Mouse (Mus musculus): ENCODE data around the gene Cxcr4.

The Cxcr4 gene

GRCm38 (mm10) chr1:128592211-128592741 is at the start of gene Cxcr4:
TSS of gene Cxcr4 (minus strand) at chr1:128592293.
- DNase-seq: peak; percentile 53

- DNase-seq: no peak
These were observed 47.6 kb upstream of the Cxcr4 start for GRCm38 (mm10) chr1:128639707-128640107.

- no peak for DNase-seq
These were observed 45.2 kb upstream of the Cxcr4 start for GRCm38 (mm10) chr1:128637230-128637740.

GRCm38 (mm10) chr1:128636258-128637229 is 44.5 kb upstream of the Cxcr4 start:
- DNase-seq: no peak

- DNase-seq: no peak
These were observed 41.8 kb upstream of the Cxcr4 start for GRCm38 (mm10) chr1:128633711-128634379.

GRCm38 (mm10) chr1:128632522-128632921 is 40.4 kb upstream of the Cxcr4 start:
- DNase-seq: no peak

- DNase-seq: no peak
These were observed 34.1 kb upstream of the Cxcr4 start for GRCm38 (mm10) chr1:128626144-128626678.

- DNase-seq: no peak
These were observed 31.4 kb upstream of the Cxcr4 start for GRCm38 (mm10) chr1:128623594-128623887.

GRCm38 (mm10) chr1:128622867-128623593 is 30.9 kb upstream of the Cxcr4 start:
- DNase-seq: no peak

GRCm38 (mm10) chr1:128617654-128618310 is 25.7 kb upstream of the Cxcr4 start:
- DNase-seq: no peak

GRCm38 (mm10) chr1:128616586-128616985 is 24.5 kb upstream of the Cxcr4 start:
- no peak for DNase-seq

GRCm38 (mm10) chr1:128615459-128615806 is 23.3 kb upstream of the Cxcr4 start:
- no peak for DNase-seq

GRCm38 (mm10) chr1:128614653-128615458 is 22.8 kb upstream of the Cxcr4 start:
- DNase-seq: no peak

- DNase-seq: no peak
These were observed 16.0 kb upstream of the Cxcr4 start for GRCm38 (mm10) chr1:128608119-128608518.

- no peak for DNase-seq
These were observed 15.3 kb upstream of the Cxcr4 start for GRCm38 (mm10) chr1:128607423-128607822.

- DNase-seq: no peak
These were observed 13.7 kb upstream of the Cxcr4 start for GRCm38 (mm10) chr1:128605794-128606193.

GRCm38 (mm10) chr1:128602688-128603385 is 10.7 kb upstream of the Cxcr4 start:
- DNase-seq: no peak

GRCm38 (mm10) chr1:128602018-128602687 is 10.1 kb upstream of the Cxcr4 start:
- no peak for DNase-seq

- no peak for DNase-seq
These were observed 9.2 kb upstream of the Cxcr4 start for GRCm38 (mm10) chr1:128601307-128601706.

GRCm38 (mm10) chr1:128600549-128600948 is 8.5 kb upstream of the Cxcr4 start:
- no peak for DNase-seq
